Mouse (Mus musculus) MEL (cell line): ENCODE measurements around the gene Spen. TPM values are rescaled to one million over a fixed set of nuclear protein-coding genes. Genes with fewer than 3 reads are reported as not detected.

Experiments used
- DNase-seq: peaks from one replicate; pipeline ENCODE4 v3.0.0; 2011; ENCODE audit warnings: low read depth, low spot score
- H3K27ac ChIP-seq: 2 replicates; pipeline ENCODE4 v1.5.1; 2012; ENCODE audit warnings: low read depth, mild to moderate bottlenecking, control low read depth, low read length, moderate library complexity; ENCODE audit not compliant: control insufficient read depth
- H3K27me3 ChIP-seq, 2 experiments: fragments of 150-350 bp in 1 of 2; sonication (generic) in 1 of 2; 2 replicates each; pipeline ENCODE4 v1.6.1; 2012; ENCODE audit warnings: low read length in 2 of 2, mild to moderate bottlenecking in 2 of 2, improper control_type of control experiment in 1 of 2, moderate library complexity in 1 of 2; ENCODE audit not compliant: insufficient read depth in 2 of 2, control insufficient read depth in 1 of 2
- H3K36me3 ChIP-seq, 2 experiments: 2 replicates each; pipeline ENCODE4 v1.6.1; 2012 to 2014; ENCODE audit warnings: low read length in 2 of 2, improper control_type of control experiment in 1 of 2, inconsistent platforms in 1 of 2, mild to moderate bottlenecking in 1 of 2; ENCODE audit not compliant: insufficient read depth in 2 of 2, control insufficient read depth in 1 of 2
- H3K4me1 ChIP-seq, 2 experiments: fragments of 150-350 bp in 1 of 2; sonication (generic) in 1 of 2; 2 replicates each; pipeline ENCODE4 v1.6.1; 2012; ENCODE audit warnings: low read length in 2 of 2, improper control_type of control experiment in 1 of 2, mild to moderate bottlenecking in 1 of 2; ENCODE audit not compliant: insufficient read depth in 2 of 2, control insufficient read depth in 1 of 2
- H3K4me3 ChIP-seq, 2 experiments: fragments of 150-350 bp in 1 of 2; sonication (generic) in 1 of 2; 2 replicates each; pipeline ENCODE4 v1.5.1; 2012; ENCODE audit warnings: low read depth in 2 of 2, low read length in 2 of 2, mild to moderate bottlenecking in 2 of 2, moderate library complexity in 2 of 2, control low read depth in 1 of 2, improper control_type of control experiment in 1 of 2; ENCODE audit not compliant: control insufficient read depth in 1 of 2, insufficient read depth in 1 of 2
- H3K79me2 ChIP-seq: 2 replicates; pipeline ENCODE4 v1.6.1; 2012; ENCODE audit warnings: mild to moderate bottlenecking, low read length, moderate library complexity; ENCODE audit not compliant: control insufficient read depth, poor library complexity, insufficient read depth
- H3K9ac ChIP-seq: 2 replicates; pipeline ENCODE4 v1.6.1; 2012; ENCODE audit warnings: low read depth, mild to moderate bottlenecking, control low read depth, low read length, moderate library complexity; ENCODE audit not compliant: control insufficient read depth, poor library complexity, severe bottlenecking
- H3K9me3 ChIP-seq: fragments of 150-350 bp; sonication (generic); replicated peaks from 2 replicates; pipeline ENCODE4 v1.6.1; 2012; ENCODE audit warnings: mild to moderate bottlenecking, low read length, improper control_type of control experiment, moderate library complexity; ENCODE audit not compliant: insufficient read depth
- CTCF ChIP-seq, 3 experiments: IDR thresholded peaks in 2 of 3; conservative IDR thresholded peaks in 1 of 3; 2 replicates each; pipeline ENCODE4 v1.5.1; 2011 to 2012; ENCODE audit warnings: low read length in 3 of 3, low read depth in 2 of 3, mild to moderate bottlenecking in 2 of 3, improper control_type of control experiment in 1 of 3, inconsistent platforms in 1 of 3, mixed read lengths in 1 of 3, moderate library complexity in 1 of 3; ENCODE audit not compliant: control insufficient read depth in 1 of 3, insufficient read depth in 1 of 3, poor library complexity in 1 of 3, severe bottlenecking in 1 of 3
- GATA1 ChIP-seq: IDR thresholded peaks from 2 replicates; pipeline ENCODE4 v1.6.1; 2011; ENCODE audit warnings: low read depth, low read length, improper control_type of control experiment
- HCFC1 ChIP-seq: IDR thresholded peaks from 2 replicates; pipeline ENCODE4 v1.6.1; 2012; ENCODE audit warnings: low read depth, mild to moderate bottlenecking, inconsistent platforms, low read length, improper control_type of control experiment, moderate library complexity
- MAFK ChIP-seq: IDR thresholded peaks from 2 replicates; pipeline ENCODE4 v1.6.1; 2011; ENCODE audit warnings: low read depth, mild to moderate bottlenecking, low read length, improper control_type of control experiment, borderline replicate concordance
- MYB ChIP-seq: IDR thresholded peaks from 2 replicates; pipeline ENCODE4 v1.6.1; 2011; ENCODE audit warnings: mild to moderate bottlenecking, low read depth, low read length, improper control_type of control experiment
- POLR2A ChIP-seq, 2 experiments: IDR thresholded peaks; 2 replicates each; pipeline ENCODE4 v1.6.1; 2011 to 2012; ENCODE audit warnings: low read length in 2 of 2, mild to moderate bottlenecking in 2 of 2, control low read depth in 1 of 2, improper control_type of control experiment in 1 of 2, low read depth in 1 of 2, moderate library complexity in 1 of 2; ENCODE audit not compliant: control insufficient read depth in 1 of 2, insufficient read depth in 1 of 2, poor library complexity in 1 of 2
- SMC3 ChIP-seq: IDR thresholded peaks from 2 replicates; pipeline ENCODE4 v1.6.1; 2011; ENCODE audit warnings: low read depth, low read length, improper control_type of control experiment
- TAL1 ChIP-seq: IDR thresholded peaks from 2 replicates; pipeline ENCODE4 v1.6.1; 2012; ENCODE audit warnings: mild to moderate bottlenecking, inconsistent platforms, low read length, moderate library complexity, mixed read lengths
- TBP ChIP-seq: IDR thresholded peaks from 2 replicates; pipeline ENCODE4 v1.8.0; 2011; ENCODE audit warnings: low read depth, low read length, improper control_type of control experiment
- USF1 ChIP-seq: IDR thresholded peaks from 2 replicates; pipeline ENCODE4 v1.6.1; 2014; ENCODE audit warnings: low read depth, mild to moderate bottlenecking, inconsistent platforms, low read length, improper control_type of control experiment, moderate library complexity
- USF2 ChIP-seq, 2 experiments: IDR thresholded peaks; 2 replicates each; pipeline ENCODE4 v1.6.1; 2011 to 2012; ENCODE audit warnings: improper control_type of control experiment in 2 of 2, low read length in 2 of 2, borderline replicate concordance in 1 of 2, inconsistent platforms in 1 of 2, low read depth in 1 of 2, mild to moderate bottlenecking in 1 of 2; ENCODE audit not compliant: insufficient read depth in 1 of 2
- ZC3H11A ChIP-seq: IDR thresholded peaks from 2 replicates; pipeline ENCODE4 v1.6.1; 2012; ENCODE audit warnings: low read depth, mild to moderate bottlenecking, inconsistent platforms, low read length, improper control_type of control experiment
- ZKSCAN1 ChIP-seq: IDR thresholded peaks from 2 replicates; pipeline ENCODE4 v1.6.1; 2012; ENCODE audit warnings: low read depth, mild to moderate bottlenecking, inconsistent platforms, low read length, improper control_type of control experiment, moderate library complexity
- polyA plus RNA-seq, 2 experiments: library from polyadenylated mRNA; stranded (reverse) in 1 of 2; unstranded in 1 of 2; fragments of >175 nt in 1 of 2; fragments of >200 nt in 1 of 2; gene quantifications; 2 replicates each; pipeline versions ENCODE4 v1.2.1 to v1.2.4; 2012; ENCODE audit warnings: low replicate concordance in 2 of 2, low read depth in 1 of 2; ENCODE audit not compliant: insufficient read length in 2 of 2, insufficient read depth in 1 of 2, missing spikeins in 1 of 2
- total RNA-seq: library from RNA; depleted of rRNA; stranded (reverse); fragments of 300-350 nt; gene quantifications from 2 replicates; pipeline ENCODE4 v1.2.3, GENCODE M21; 2012

Spen gene
- total and polyA plus RNA-seq, 3 experiments: 11.9 to 102 (median 46.9) TPM

DNA sequence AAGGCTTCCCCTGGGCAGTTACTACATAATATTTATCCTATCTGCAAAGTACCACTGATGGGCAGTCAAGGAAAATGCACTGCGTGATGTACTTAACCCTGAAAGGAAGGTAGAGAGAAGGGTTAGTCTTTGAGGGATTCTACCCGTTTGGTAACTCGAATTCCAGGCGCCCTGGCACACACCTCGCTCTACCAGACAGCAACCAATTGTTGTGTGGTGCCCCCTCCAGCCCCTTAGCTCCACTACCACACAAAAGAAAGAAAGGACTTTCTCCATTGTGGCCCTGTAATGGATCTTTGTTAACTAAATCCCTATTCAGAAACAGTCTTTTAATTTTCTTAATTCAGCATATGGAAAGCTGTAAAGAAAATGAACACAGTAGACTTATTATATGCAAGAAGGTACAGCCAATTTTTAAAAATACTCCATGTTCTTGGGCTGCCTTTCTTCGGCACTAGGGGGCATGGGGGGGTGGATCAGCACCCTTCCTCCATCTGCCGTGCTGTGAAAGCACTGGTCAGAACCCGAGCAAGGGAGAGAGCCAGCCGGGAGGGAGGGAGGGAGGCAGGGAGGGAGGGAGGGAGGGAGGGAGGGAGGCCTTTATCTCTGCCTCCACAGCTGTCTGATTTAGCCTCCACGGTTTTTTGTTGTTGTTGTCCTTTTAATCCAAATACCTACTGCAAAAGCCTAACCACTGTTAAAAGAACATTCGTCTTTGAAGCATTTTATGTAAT lies 3.3 kb downstream of the Spen start:
- H3K27ac ChIP-seq: peak overlapping the region; percentile 8; the same call in 1 of the 2 replicates
- no peaks in the 10 kb centered on the region for H3K27me3 ChIP-seq
- H3K4me1 ChIP-seq: peaks cover 8 to 9% of the 10 kb centered on the region in 2 experiments
- peak overlapping the region; percentile 99; the same call in 1 of the 2 replicates for H3K9ac ChIP-seq
- H3K4me3 ChIP-seq: peak overlapping the region; percentile 74 to 98; a peak in 3 of 4 replicates
- peaks cover 0 to 14% of the 10 kb centered on the region in 2 experiments; a peak in 2 of 4 replicates for H3K36me3 ChIP-seq
- no peaks in the 10 kb centered on the region for H3K9me3 ChIP-seq
- peaks cover 82% of the 10 kb centered on the region for H3K79me2 ChIP-seq
- TF ChIP-seq TBP (no peak; the same call in 1 of the 2 replicates), TAL1 (peak; percentile 28; the same call in 1 of the 2 replicates), ZKSCAN1 (no peak), CTCF (IDR thresholded peaks at IDR 0.05 in 2 of 3, conservative IDR thresholded peaks at IDR 0.05 in 1 of 3; ENCODE audit: control insufficient read depth in 1 of 3, insufficient read depth in 1 of 3, low read depth in 2 of 3, low read length in 3 of 3, poor library complexity in 1 of 3, severe bottlenecking in 1 of 3) (peak; percentile 17 to 44 (median 32); a peak in 4 of 6 replicates), SMC3 (peak; percentile 16), HCFC1 (0 out of 2 replicates have a peak, but pooled peaks have one; percentile 12)
- peak; percentile 70 for DNase-seq

DNA sequence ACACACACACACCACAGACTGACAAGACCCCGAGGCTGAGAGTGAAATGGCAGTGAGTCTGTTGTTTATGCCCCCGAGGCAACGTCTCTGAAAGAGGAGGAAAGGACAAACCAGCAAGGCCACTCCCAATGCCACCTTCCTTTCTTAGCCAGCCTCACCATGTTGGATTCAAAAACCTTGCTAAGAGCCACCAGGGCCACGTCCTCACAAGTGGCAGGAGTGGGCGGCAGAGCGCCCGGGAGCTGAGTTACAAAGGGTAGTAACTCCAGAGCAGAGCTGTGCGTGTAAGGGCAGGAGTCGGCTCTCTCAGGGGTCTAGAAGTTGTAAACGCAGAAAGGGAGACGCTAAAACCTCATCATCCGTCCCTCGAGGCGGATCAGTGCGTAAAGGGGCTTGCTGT lies 7.4 kb downstream of the Spen start:
- Histone ChIP-seq H3K4me3 (no peak overlapping the region), H3K36me3 (peaks cover 0 to 12% of the 10 kb centered on the region in 2 experiments), H3K79me2 (peaks cover 84% of the 10 kb centered on the region), H3K4me1 (peaks cover 6 to 12% of the 10 kb centered on the region in 2 experiments; a peak in 3 of 4 replicates), H3K27ac (no peak overlapping the region), H3K9ac (no peak overlapping the region), H3K9me3 (no peaks in the 10 kb centered on the region), H3K27me3 (no peaks in the 10 kb centered on the region)
- no peak for TF ChIP-seq USF2 (IDR thresholded peaks at IDR 0.05; ENCODE audit: borderline replicate concordance in 1 of 2, insufficient read depth in 1 of 2, low read depth in 1 of 2, low read length in 2 of 2)
- TF ChIP-seq USF1: no peak
- TF ChIP-seq POLR2A (IDR thresholded peaks at IDR 0.05; ENCODE audit: control insufficient read depth in 1 of 2, insufficient read depth in 1 of 2, low read depth in 1 of 2, low read length in 2 of 2, poor library complexity in 1 of 2): no peak
- TF ChIP-seq CTCF (IDR thresholded peaks at IDR 0.05 in 2 of 3, conservative IDR thresholded peaks at IDR 0.05 in 1 of 3; ENCODE audit: control insufficient read depth in 1 of 3, insufficient read depth in 1 of 3, low read depth in 2 of 3, low read length in 3 of 3, poor library complexity in 1 of 3, severe bottlenecking in 1 of 3): no peak
- no peak for TF ChIP-seq GATA1
- TF ChIP-seq SMC3: no peak
- no peak for TF ChIP-seq ZC3H11A
- no peak for TF ChIP-seq TAL1
- TF ChIP-seq MAFK: no peak
- TF ChIP-seq MYB: no peak
- no peak for DNase-seq
